Mouse (Mus musculus) stomach, postnatal 0 days (tissue): ENCODE measurements at regions not wholly inside any gene's neighbourhood (a gene's known extent, or its start where the extent isn't known, plus 50 kb on each side); places are given as distances from the start of the nearest gene placed in this dataset.

Experiments
- CTCF ChIP-seq: IDR thresholded peaks from 2 replicates; pipeline ENCODE4 v1.5.1; 2016; ENCODE audit warnings: antibody characterized with exemption, low read depth, mild to moderate bottlenecking, moderate library complexity
- EP300 ChIP-seq: optimal IDR thresholded peaks from 2 replicates; pipeline ENCODE3; 2016; ENCODE audit warnings: antibody characterized with exemption

- TF ChIP-seq CTCF, result no peak
- TF ChIP-seq EP300, result no peak
Measured at GRCm38 (mm10) chr8:115948916-115949315, 241.3 kb upstream of the Maf start.
